Mouse (Mus musculus): ENCODE measurements at regions not wholly inside any gene's neighbourhood (a gene's known extent, or its start where the extent isn't known, plus 50 kb on each side); places are given as distances from the start of the nearest gene placed in this dataset.

- TF ChIP-seq EP300 (IDR thresholded peaks at IDR 0.05; ENCODE audit: insufficient read depth, low read depth, low read length) (no peak), CTCF (IDR thresholded peaks at IDR 0.05) (no peak)
Measured at GRCm38 (mm10) chr11:32128551-32128950, 71.5 kb downstream of the Il9r start.
